Mouse (Mus musculus): ENCODE data around the gene Tex14. TPM values are rescaled to one million over a fixed set of nuclear protein-coding genes. Genes with fewer than 3 reads are reported as not detected.
A peak's percentile ranks its signal among the peaks of the same experiment; 100 is the strongest.
"Not testable (repeated sequence)": the region's sequence is repeated elsewhere in the genome, so short reads cannot be mapped to it uniquely, and the experiment has no call there.

The Tex14 gene
- polyA plus RNA-seq, 1 experiment from 2014 or later = 0.27 TPM

- WGBS = 93% methylated on average over 1 of the region's 1 CpGs
- H3K27ac ChIP-seq (ENCODE audit: low read depth, low read length) = no peak overlapping the region
- no peak overlapping the region for H3K4me2 ChIP-seq (replicated peaks; ENCODE audit: low read depth, low read length)
- H3K36me3 ChIP-seq (ENCODE audit: control insufficient read depth, insufficient read depth, low read length) = no peaks in the 10 kb centered on the region
- no peak for ATAC-seq (ENCODE audit: low FRiP score, low TSS enrichment)
- no peak overlapping the region for H3K9ac ChIP-seq (ENCODE audit: low read depth, low read length)
- no peaks in the 10 kb centered on the region for H3K9me3 ChIP-seq (ENCODE audit: control insufficient read depth, low read length)
- no peaks in the 10 kb centered on the region for H3K4me1 ChIP-seq (ENCODE audit: control insufficient read depth, insufficient read depth, low read length)
- no peaks in the 10 kb centered on the region for H3K27me3 ChIP-seq (ENCODE audit: control insufficient read depth, insufficient read depth, low read length)
- no peak overlapping the region for H3K4me3 ChIP-seq (ENCODE audit: low read length)
Observed at GRCm38 (mm10) chr11:87385676-87386075, 19.2 kb upstream of the Tex14 start.

GRCm38 (mm10) chr11:87393855-87394254, 11.0 kb upstream of the Tex14 start:
- Histone ChIP-seq H3K36me3 (ENCODE audit: control insufficient read depth, insufficient read depth, low read length) (no peaks in the 10 kb centered on the region), H3K9me3 (ENCODE audit: control insufficient read depth, low read length) (no peaks in the 10 kb centered on the region), H3K27me3 (ENCODE audit: control insufficient read depth, insufficient read depth, low read length) (no peaks in the 10 kb centered on the region), H3K27ac (ENCODE audit: low read depth, low read length) (no peak overlapping the region), H3K4me3 (ENCODE audit: low read length) (no peak overlapping the region), H3K4me2 (replicated peaks; ENCODE audit: low read depth, low read length) (no peak overlapping the region), H3K4me1 (ENCODE audit: control insufficient read depth, insufficient read depth, low read length) (no peaks in the 10 kb centered on the region), H3K9ac (ENCODE audit: low read depth, low read length) (no peak overlapping the region)
- ATAC-seq (ENCODE audit: low FRiP score, low TSS enrichment) = no peak
- 56% methylated on average over 1 of the region's 1 CpGs for WGBS

- Histone ChIP-seq H3K27ac (ENCODE audit: low read depth, low read length) (no peak overlapping the region), H3K27me3 (ENCODE audit: control insufficient read depth, insufficient read depth, low read length) (no peaks in the 10 kb centered on the region), H3K4me3 (ENCODE audit: low read length) (no peak overlapping the region), H3K4me2 (replicated peaks; ENCODE audit: low read depth, low read length) (no peak overlapping the region), H3K9ac (ENCODE audit: low read depth, low read length) (no peak overlapping the region), H3K36me3 (ENCODE audit: control insufficient read depth, insufficient read depth, low read length) (no peaks in the 10 kb centered on the region), H3K9me3 (ENCODE audit: control insufficient read depth, low read length) (no peaks in the 10 kb centered on the region), H3K4me1 (ENCODE audit: control insufficient read depth, insufficient read depth, low read length) (no peaks in the 10 kb centered on the region)
- ATAC-seq (ENCODE audit: low FRiP score, low TSS enrichment) = no peak
- whole genome bisulfite sequencing = 95% methylated on average over 2 of the region's 2 CpGs
Observed at GRCm38 (mm10) chr11:87398402-87398801, 6.5 kb upstream of the Tex14 start.

GRCm38 (mm10) chr11:87404111-87404853, 583 bp upstream of the Tex14 start:
- peak; percentile 92 for ATAC-seq (ENCODE audit: low FRiP score, low TSS enrichment)
- Histone ChIP-seq H3K36me3 (ENCODE audit: control insufficient read depth, insufficient read depth, low read length) (no peaks in the 10 kb centered on the region), H3K9me3 (ENCODE audit: control insufficient read depth, low read length) (no peaks in the 10 kb centered on the region), H3K4me1 (ENCODE audit: control insufficient read depth, insufficient read depth, low read length) (no peaks in the 10 kb centered on the region), H3K27me3 (ENCODE audit: control insufficient read depth, insufficient read depth, low read length) (no peaks in the 10 kb centered on the region), H3K9ac (ENCODE audit: low read depth, low read length) (peak overlapping the region; percentile 70), H3K4me3 (ENCODE audit: low read length) (peak overlapping the region; percentile 60), H3K27ac (ENCODE audit: low read depth, low read length) (peak overlapping the region; percentile 82), H3K4me2 (replicated peaks; ENCODE audit: low read depth, low read length) (peak overlapping the region; percentile 64)
- WGBS = 3% methylated on average over 57 of the region's 58 CpGs

GRCm38 (mm10) chr11:87413412-87413811, 8.5 kb downstream of the Tex14 start:
- H3K4me1 ChIP-seq (ENCODE audit: control insufficient read depth, insufficient read depth, low read length); H3K27ac ChIP-seq (ENCODE audit: low read depth, low read length); H3K36me3 ChIP-seq (ENCODE audit: control insufficient read depth, insufficient read depth, low read length); H3K9ac ChIP-seq (ENCODE audit: low read depth, low read length); H3K4me2 ChIP-seq (replicated peaks; ENCODE audit: low read depth, low read length); H3K27me3 ChIP-seq (ENCODE audit: control insufficient read depth, insufficient read depth, low read length); ATAC-seq (ENCODE audit: low FRiP score, low TSS enrichment); H3K9me3 ChIP-seq (ENCODE audit: control insufficient read depth, low read length); H3K4me3 ChIP-seq (ENCODE audit: low read length): not testable (repeated sequence)
- 67% methylated on average over 3 of the region's 3 CpGs for WGBS

GRCm38 (mm10) chr11:87416120-87416519, 11.3 kb downstream of the Tex14 start:
- Histone ChIP-seq H3K36me3 (ENCODE audit: control insufficient read depth, insufficient read depth, low read length) (no peaks in the 10 kb centered on the region), H3K9me3 (ENCODE audit: control insufficient read depth, low read length) (no peaks in the 10 kb centered on the region), H3K27ac (ENCODE audit: low read depth, low read length) (no peak overlapping the region), H3K9ac (ENCODE audit: low read depth, low read length) (no peak overlapping the region), H3K27me3 (ENCODE audit: control insufficient read depth, insufficient read depth, low read length) (no peaks in the 10 kb centered on the region), H3K4me2 (replicated peaks; ENCODE audit: low read depth, low read length) (no peak overlapping the region), H3K4me1 (ENCODE audit: control insufficient read depth, insufficient read depth, low read length) (no peaks in the 10 kb centered on the region), H3K4me3 (ENCODE audit: low read length) (no peak overlapping the region)
- no peak for ATAC-seq (ENCODE audit: low FRiP score, low TSS enrichment)
- WGBS = 50% methylated on average over 5 of the region's 5 CpGs

- no peaks in the 10 kb centered on the region for H3K9me3 ChIP-seq (ENCODE audit: control insufficient read depth, low read length)
- no peaks in the 10 kb centered on the region for H3K27me3 ChIP-seq (ENCODE audit: control insufficient read depth, insufficient read depth, low read length)
- no peak overlapping the region for H3K27ac ChIP-seq (ENCODE audit: low read depth, low read length)
- peaks cover 6% of the 10 kb centered on the region; the same call in 1 of the 2 replicates for H3K4me1 ChIP-seq (ENCODE audit: control insufficient read depth, insufficient read depth, low read length)
- no peak overlapping the region for H3K4me2 ChIP-seq (replicated peaks; ENCODE audit: low read depth, low read length)
- no peak for ATAC-seq (ENCODE audit: low FRiP score, low TSS enrichment)
- H3K36me3 ChIP-seq (ENCODE audit: control insufficient read depth, insufficient read depth, low read length) = no peaks in the 10 kb centered on the region
- no peak overlapping the region for H3K4me3 ChIP-seq (ENCODE audit: low read length)
- H3K9ac ChIP-seq (ENCODE audit: low read depth, low read length) = no peak overlapping the region
Observed at GRCm38 (mm10) chr11:87420861-87421260, 16.0 kb downstream of the Tex14 start.

GRCm38 (mm10) chr11:87421760-87422201, 16.9 kb downstream of the Tex14 start:
- WGBS = 10% methylated on average over 6 of the region's 6 CpGs
- Histone ChIP-seq H3K36me3 (ENCODE audit: control insufficient read depth, insufficient read depth, low read length) (no peaks in the 10 kb centered on the region), H3K27me3 (ENCODE audit: control insufficient read depth, insufficient read depth, low read length) (no peaks in the 10 kb centered on the region), H3K4me1 (ENCODE audit: control insufficient read depth, insufficient read depth, low read length) (peaks cover 6% of the 10 kb centered on the region; the same call in 1 of the 2 replicates), H3K27ac (ENCODE audit: low read depth, low read length) (peak overlapping the region; percentile 92), H3K9me3 (ENCODE audit: control insufficient read depth, low read length) (no peaks in the 10 kb centered on the region), H3K4me3 (ENCODE audit: low read length) (peak overlapping the region; percentile 45), H3K4me2 (replicated peaks; ENCODE audit: low read depth, low read length) (peak overlapping the region; percentile 58), H3K9ac (ENCODE audit: low read depth, low read length) (peak overlapping the region; percentile 53; the same call in 1 of the 2 replicates)
- ATAC-seq (ENCODE audit: low FRiP score, low TSS enrichment) = no peak

GRCm38 (mm10) chr11:87422511-87423340, 17.9 kb downstream of the Tex14 start:
- H3K4me3 ChIP-seq (ENCODE audit: low read length) = peak overlapping the region; percentile 45
- peak; percentile 81 for ATAC-seq (ENCODE audit: low FRiP score, low TSS enrichment)
- H3K36me3 ChIP-seq (ENCODE audit: control insufficient read depth, insufficient read depth, low read length) = no peaks in the 10 kb centered on the region
- peak overlapping the region; percentile 92 for H3K27ac ChIP-seq (ENCODE audit: low read depth, low read length)
- peak overlapping the region; percentile 58 for H3K4me2 ChIP-seq (replicated peaks; ENCODE audit: low read depth, low read length)
- no peaks in the 10 kb centered on the region for H3K9me3 ChIP-seq (ENCODE audit: control insufficient read depth, low read length)
- peaks cover 6% of the 10 kb centered on the region; the same call in 1 of the 2 replicates for H3K4me1 ChIP-seq (ENCODE audit: control insufficient read depth, insufficient read depth, low read length)
- under 1% methylated on average over 24 of the region's 26 CpGs for WGBS
- H3K27me3 ChIP-seq (ENCODE audit: control insufficient read depth, insufficient read depth, low read length) = no peaks in the 10 kb centered on the region
- H3K9ac ChIP-seq (ENCODE audit: low read depth, low read length) = peak overlapping the region; percentile 53; the same call in 1 of the 2 replicates

Data from kidney, embryonic 14.5 days (tissue).